22 mouse cellular contexts compared by ENCODE assay signal in genomic region chr13:51255688-51256087, GRCm38 (mm10).
A peak's percentile ranks its signal among the peaks of the same experiment; 100 is the strongest.
DNase-seq lines count a peak whose midpoint lies in the region; ATAC-seq and TF ChIP-seq lines count a peak whose summit lies in the region.
"Had no signal": no experiment of that assay in that cellular context is flagged by ENCODE, and none has a peak within 500 bp of the region (broad histone marks: within the 10 kb centered on the region; RNA-seq: fewer than 3 reads in every experiment).

No protein-coding gene starts in this region.

- H3K9me3 ChIP-seq in ES-E14 (ENCODE audit: control insufficient read depth, insufficient read depth, low read depth, low read length), result no peaks in the 10 kb centered on the region
- H3K9me3 ChIP-seq in embryonic facial prominence, embryonic 12.5 days, result no peaks in the 10 kb centered on the region
- H3K9me3 ChIP-seq: embryonic facial prominence, embryonic 13.5 days; embryonic facial prominence, embryonic 15.5 days; forebrain, embryonic 12.5 days had no signal

- no peaks in the 10 kb centered on the region for H3K36me3 ChIP-seq in ES-E14 (ENCODE audit: control insufficient read depth, insufficient read depth, low read length, poor library complexity, severe bottlenecking)
- no peaks in the 10 kb centered on the region for H3K36me3 ChIP-seq in embryonic facial prominence, embryonic 12.5 days
- H3K36me3 ChIP-seq: embryonic facial prominence, embryonic 13.5 days; embryonic facial prominence, embryonic 15.5 days; forebrain, embryonic 10.5 days; forebrain, embryonic 12.5 days had no signal

- in situ Hi-C loops in ES-E14 (cut with MboI; ENCODE audit: low sequenced_read_pairs in 2 of 2, unreplicated experiment in 2 of 2), result no loop called here

- ATAC-seq in embryonic facial prominence, embryonic 12.5 days (ENCODE audit: insufficient number of reproducible peaks, insufficient read depth, low FRiP score, low TSS enrichment), result no peak
- no peak for ATAC-seq in frontal cortex, adult (ENCODE audit: low TSS enrichment)
- ATAC-seq: forebrain, embryonic 14.5 days; forebrain, embryonic 16.5 days had no signal

- no peak overlapping the region for H3K27ac ChIP-seq in ES-E14 (ENCODE audit: insufficient read depth, low read depth, low read length, poor library complexity, severe bottlenecking)
- peak overlapping the region; percentile 54; the same call in 1 of the 2 replicates for H3K27ac ChIP-seq in embryonic facial prominence, embryonic 12.5 days
- H3K27ac ChIP-seq: embryonic facial prominence, embryonic 13.5 days; embryonic facial prominence, embryonic 15.5 days; forebrain, embryonic 10.5 days; forebrain, embryonic 12.5 days had no signal

- WGBS in embryonic facial prominence, embryonic 12.5 days, result 91% methylated on average over 5 of the region's 5 CpGs

- no peaks in the 10 kb centered on the region for H3K27me3 ChIP-seq in embryonic facial prominence, embryonic 12.5 days
- H3K27me3 ChIP-seq: embryonic facial prominence, embryonic 13.5 days; embryonic facial prominence, embryonic 15.5 days; forebrain, embryonic 12.5 days had no signal

- H3K9ac ChIP-seq in ES-E14 (ENCODE audit: insufficient read depth, low read depth, low read length, poor library complexity, severe bottlenecking), result no peak overlapping the region
- no peak overlapping the region for H3K9ac ChIP-seq in embryonic facial prominence, embryonic 12.5 days
- H3K9ac ChIP-seq: embryonic facial prominence, embryonic 13.5 days; embryonic facial prominence, embryonic 15.5 days; forebrain, embryonic 12.5 days had no signal

- no peak overlapping the region for H3K4me3 ChIP-seq in ES-E14 (ENCODE audit: insufficient read depth in 1 of 2, low read depth in 1 of 2, low read length in 2 of 2, poor library complexity in 1 of 2, severe bottlenecking in 1 of 2)
- H3K4me3 ChIP-seq in embryonic facial prominence, embryonic 12.5 days, result no peak overlapping the region
- H3K4me3 ChIP-seq: embryonic facial prominence, embryonic 13.5 days; embryonic facial prominence, embryonic 15.5 days; erythroblast, embryonic 14.5 days; forebrain, embryonic 10.5 days; forebrain, embryonic 12.5 days had no signal

- no peak for DNase-seq in ES-E14 (ENCODE audit: low read depth, low spot score)
- no peak for DNase-seq in natural killer cell, adult 2 months (ENCODE audit: low spot score in 2 of 2)
- no peak for DNase-seq in kidney, adult 11 months
- DNase-seq: adrenal gland, adult 2 months; adrenal gland, postnatal 10 days; adrenal gland, postnatal 25 days; cerebellum, adult 11 months; cerebellum, adult 18-20 months; cerebellum, adult 8-10 months; cerebellum, adult 9-11 months; cerebellum, postnatal 14 days; cerebellum, postnatal 36 days; embryo, embryonic 11 days had no signal

- no peaks in the 10 kb centered on the region for H3K4me1 ChIP-seq in ES-E14 (ENCODE audit: control insufficient read depth in 2 of 2, insufficient read depth in 2 of 2, low read length in 2 of 2, poor library complexity in 1 of 2)
- H3K4me1 ChIP-seq in embryonic facial prominence, embryonic 12.5 days, result peaks cover 31% of the 10 kb centered on the region

- H3K4me2 ChIP-seq in embryonic facial prominence, embryonic 12.5 days (replicated peaks), result no peak overlapping the region
- H3K4me2 ChIP-seq: embryonic facial prominence, embryonic 13.5 days; embryonic facial prominence, embryonic 15.5 days; forebrain, embryonic 12.5 days had no signal

TF ChIP-seq in ES-E14, 5 proteins besides CTCF, POLR2A, EP300 and RAD21:
- TF ChIP-seq MAFK (IDR thresholded peaks at IDR 0.05; ENCODE audit: insufficient read depth, low read depth, low read length), result no peak
- TF ChIP-seq ZNF384 (IDR thresholded peaks at IDR 0.05; ENCODE audit: low read depth, low read length), result peak; percentile 64; the same call in 1 of the 2 replicates
TF ChIP-seq in ES-E14: peak in this region for 1.
